Mouse (Mus musculus): ENCODE data around the gene Vmn1r175.
"Not testable (repeated sequence)": the region's sequence is repeated elsewhere in the genome, so short reads cannot be mapped to it uniquely, and the experiment has no call there.

The Vmn1r175 gene

DNA sequence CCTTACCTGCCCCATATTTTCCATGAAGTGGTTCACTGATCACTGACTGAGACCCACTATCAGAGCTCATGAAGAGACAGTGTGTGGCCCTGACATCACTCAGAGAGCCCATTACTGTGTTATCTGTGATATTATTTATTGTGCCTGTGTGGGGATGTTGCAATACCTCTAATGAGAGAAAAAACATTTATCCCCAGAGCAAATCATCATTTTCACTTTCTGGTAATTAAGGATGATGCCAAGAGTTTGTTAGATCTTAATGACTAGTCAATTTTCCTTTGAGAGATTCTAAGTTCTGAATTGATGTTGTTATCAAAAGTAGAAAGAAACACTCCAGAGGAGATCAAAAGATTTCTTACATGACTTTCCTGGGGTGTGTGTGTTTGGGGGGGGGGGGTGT is at the start of gene Vmn1r175:
Gene Vmn1r175, minus strand, starts transcription at position 101 of the 400 bp plus-strand sequence.
- not testable (repeated sequence) for DNase-seq (ENCODE audit: low read depth, low spot score)

DNA sequence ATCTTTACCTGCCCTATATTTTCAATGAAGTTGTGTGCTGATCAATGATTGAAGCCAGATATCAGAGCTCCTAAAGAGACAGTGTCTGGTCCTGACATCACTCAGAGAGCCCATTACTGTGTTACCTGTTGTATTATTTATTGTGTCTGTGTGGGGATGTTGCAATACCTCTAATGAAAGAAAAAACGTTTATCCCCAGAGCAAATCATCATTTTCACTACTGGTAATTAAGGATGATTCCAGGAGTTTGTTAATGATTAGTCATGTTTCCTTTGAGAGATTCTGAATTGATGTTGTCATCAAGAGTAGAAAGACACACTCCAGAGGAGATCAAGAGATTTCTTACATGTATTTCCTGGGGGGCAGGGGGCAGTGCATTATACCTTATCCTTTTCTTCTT is 26.8 kb upstream of the Vmn1r175 start, which contains the start of gene Vmn1r176:
Gene Vmn1r176, minus strand, starts transcription at position 101 of the 400 bp plus-strand sequence.
- DNase-seq (ENCODE audit: low read depth, low spot score), result not testable (repeated sequence)

DNA sequence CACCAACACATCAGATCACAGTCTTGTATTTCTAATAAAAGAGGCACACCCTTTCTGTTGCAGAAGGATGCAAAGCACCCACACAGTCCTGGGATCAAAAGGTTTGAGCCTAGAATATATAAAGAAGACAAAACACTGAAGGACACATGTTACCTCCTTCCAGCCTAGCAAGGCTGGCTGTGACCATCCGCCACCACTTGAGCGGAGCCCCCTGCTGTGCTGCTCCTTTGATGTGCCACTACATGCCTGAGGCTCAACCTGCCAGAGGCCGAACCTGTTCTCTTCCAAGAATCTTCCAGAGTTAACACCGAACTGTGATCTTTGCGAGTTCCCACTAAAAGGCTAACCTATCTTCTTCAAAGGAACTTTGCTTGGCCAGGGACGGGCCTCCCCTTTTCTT is 25.9 kb downstream of the Vmn1r175 start:
- DNase-seq (ENCODE audit: low read depth, low spot score), result no peak

All from 3T3-L1 (cell line).